Mouse (Mus musculus) embryo, embryonic 9.5 days (tissue): Measurements from ENCODE around the gene Tiam1.

Source experiments
- DNase-seq: peaks from one replicate; pipeline ENCODE4 v3.0.0-alpha.2; 2017; ENCODE audit errors: extremely low spot score

Tiam1 gene

GRCm38 (mm10) chr16:89841894-89842293 lies 301.7 kb downstream of the Tiam1 start:
- no peak for DNase-seq

- no peak for DNase-seq
These were observed 303.2 kb downstream of the Tiam1 start for GRCm38 (mm10) chr16:89840361-89840760.

- no peak for DNase-seq
These were observed 303.7 kb downstream of the Tiam1 start for GRCm38 (mm10) chr16:89839829-89840228.

- no peak for DNase-seq
These were observed 306.5 kb downstream of the Tiam1 start for GRCm38 (mm10) chr16:89837096-89837495.

GRCm38 (mm10) chr16:89835551-89835950 lies 308.0 kb downstream of the Tiam1 start:
- DNase-seq: no peak

GRCm38 (mm10) chr16:89833011-89833410 lies 310.6 kb downstream of the Tiam1 start:
- DNase-seq: no peak

GRCm38 (mm10) chr16:89831172-89831571 lies 312.4 kb downstream of the Tiam1 start:
- DNase-seq: peak; percentile 49

- no peak for DNase-seq
These were observed 313.3 kb downstream of the Tiam1 start for GRCm38 (mm10) chr16:89830221-89830648.

- no peak for DNase-seq
These were observed 316.0 kb downstream of the Tiam1 start for GRCm38 (mm10) chr16:89827496-89828125.

GRCm38 (mm10) chr16:89825875-89826274 lies 317.7 kb downstream of the Tiam1 start:
- DNase-seq: no peak

GRCm38 (mm10) chr16:89822882-89823281 lies 320.7 kb downstream of the Tiam1 start:
- no peak for DNase-seq

- DNase-seq: no peak
These were observed 324.9 kb downstream of the Tiam1 start for GRCm38 (mm10) chr16:89818661-89819060.

- peak; percentile 50 for DNase-seq
These were observed 325.5 kb downstream of the Tiam1 start for GRCm38 (mm10) chr16:89817861-89818630.

- DNase-seq: no peak
These were observed 326.3 kb downstream of the Tiam1 start for GRCm38 (mm10) chr16:89817301-89817700.

GRCm38 (mm10) chr16:89816506-89817172 lies 326.9 kb downstream of the Tiam1 start:
- DNase-seq: peak; percentile 38

GRCm38 (mm10) chr16:89813536-89813935 lies 330.0 kb downstream of the Tiam1 start:
- no peak for DNase-seq

- no peak for DNase-seq
These were observed 330.7 kb downstream of the Tiam1 start for GRCm38 (mm10) chr16:89812891-89813290.

GRCm38 (mm10) chr16:89810398-89810797 lies 333.2 kb downstream of the Tiam1 start:
- DNase-seq: no peak

GRCm38 (mm10) chr16:89808168-89808567 lies 335.4 kb downstream of the Tiam1 start:
- no peak for DNase-seq

- DNase-seq: no peak
These were observed 337.6 kb downstream of the Tiam1 start for GRCm38 (mm10) chr16:89805946-89806345.

GRCm38 (mm10) chr16:89805210-89805609 lies 338.4 kb downstream of the Tiam1 start:
- DNase-seq: no peak

GRCm38 (mm10) chr16:89801493-89801892 lies 342.1 kb downstream of the Tiam1 start:
- no peak for DNase-seq

- no peak for DNase-seq
These were observed 343.8 kb downstream of the Tiam1 start for GRCm38 (mm10) chr16:89799772-89800171.
